Mouse (Mus musculus) bone marrow macrophage, adult 2 months (primary cell): ENCODE results near the gene Hcrtr2. TPM values are rescaled to one million over a fixed set of nuclear protein-coding genes. Genes with fewer than 3 reads are reported as not detected.

ENCODE experiments used
- H3K27ac ChIP-seq: 2 replicates; pipeline ENCODE4 v1.5.1; 2012; ENCODE audit warnings: low read depth, low read length; ENCODE audit not compliant: insufficient read depth
- H3K4me1 ChIP-seq: 2 replicates; pipeline ENCODE4 v1.6.1; 2012; ENCODE audit warnings: low read length; ENCODE audit not compliant: control insufficient read depth, insufficient read depth
- H3K4me3 ChIP-seq: 2 replicates; pipeline ENCODE4 v1.5.1; 2012; ENCODE audit warnings: mild to moderate bottlenecking, low read length, moderate library complexity; ENCODE audit not compliant: insufficient read depth
- CTCF ChIP-seq: IDR thresholded peaks from 2 replicates; pipeline ENCODE4 v1.5.1; 2012; ENCODE audit warnings: low read depth, mild to moderate bottlenecking, low read length, moderate library complexity
- POLR2A ChIP-seq: IDR thresholded peaks from 2 replicates; pipeline ENCODE4 v1.6.1; 2012; ENCODE audit warnings: mild to moderate bottlenecking, low read depth, low read length, borderline replicate concordance
- polyA plus RNA-seq: library from polyadenylated mRNA; stranded (reverse); fragments of >200 nt; gene quantifications from 2 replicates; pipeline ENCODE4 v1.2.4, GENCODE M21; 2012; ENCODE audit not compliant: missing spikeins, insufficient read depth, insufficient read length

Hcrtr2 gene
- polyA plus RNA-seq, 1 experiment = not detected

GRCm38 (mm10) chr9:76318302-76318701 is 5.4 kb downstream of the Hcrtr2 start:
- no peak overlapping the region for H3K4me3 ChIP-seq
- no peaks in the 10 kb centered on the region for H3K4me1 ChIP-seq
- no peak for TF ChIP-seq POLR2A
- no peak for TF ChIP-seq CTCF
- no peak overlapping the region for H3K27ac ChIP-seq

- no peak overlapping the region for H3K4me3 ChIP-seq
- no peaks in the 10 kb centered on the region for H3K4me1 ChIP-seq
- H3K27ac ChIP-seq = no peak overlapping the region
- no peak for TF ChIP-seq CTCF
- TF ChIP-seq POLR2A = no peak
These were observed 8.6 kb downstream of the Hcrtr2 start for GRCm38 (mm10) chr9:76315096-76315495.

GRCm38 (mm10) chr9:76313921-76314320 is 9.7 kb downstream of the Hcrtr2 start:
- TF ChIP-seq POLR2A = no peak
- TF ChIP-seq CTCF = no peak
- Histone ChIP-seq H3K4me1 (no peaks in the 10 kb centered on the region), H3K4me3 (no peak overlapping the region), H3K27ac (no peak overlapping the region)

DNA sequence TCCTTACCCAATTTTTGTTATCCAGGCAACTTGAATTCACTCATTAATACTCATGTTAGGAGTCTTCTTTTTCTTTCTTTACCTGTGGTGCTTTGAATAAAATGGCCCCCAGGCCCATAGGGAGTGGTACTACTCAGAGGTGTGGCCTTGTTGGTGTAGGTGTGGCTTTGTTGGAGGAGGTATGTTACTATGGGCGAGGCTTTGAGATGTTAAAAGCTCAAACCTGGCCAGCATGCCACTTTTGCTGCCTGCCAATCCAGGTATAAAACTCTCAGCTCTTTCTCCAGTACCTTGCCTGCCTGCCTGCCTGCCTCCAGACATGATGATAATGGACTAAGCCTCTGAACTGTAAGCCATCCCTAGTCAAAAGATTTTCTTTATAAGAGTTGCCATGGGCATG is 11.4 kb downstream of the Hcrtr2 start:
- Histone ChIP-seq H3K27ac (no peak overlapping the region), H3K4me3 (no peak overlapping the region), H3K4me1 (no peaks in the 10 kb centered on the region)
- TF ChIP-seq CTCF (no peak), POLR2A (no peak)

DNA sequence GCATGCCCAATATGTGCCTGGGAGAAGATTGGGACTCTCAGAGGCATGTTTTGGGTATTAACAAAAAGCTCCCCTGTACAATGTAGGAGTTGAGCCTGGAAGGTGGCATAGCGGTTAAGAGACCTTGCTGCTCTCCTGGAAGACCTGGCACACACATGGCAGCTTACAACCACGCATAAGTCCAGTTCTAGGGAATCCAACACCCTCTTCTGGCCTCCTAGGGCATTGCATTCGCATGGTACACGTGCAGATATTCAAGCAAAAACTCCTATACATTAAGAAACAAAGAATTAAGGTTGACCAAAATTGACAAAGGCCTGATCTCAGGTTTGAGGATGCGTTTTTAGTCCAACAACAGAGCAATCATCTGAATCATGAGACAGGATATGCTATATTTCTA is 32.3 kb downstream of the Hcrtr2 start:
- no peak for TF ChIP-seq CTCF
- TF ChIP-seq POLR2A = no peak
- Histone ChIP-seq H3K4me3 (no peak overlapping the region), H3K4me1 (no peaks in the 10 kb centered on the region), H3K27ac (no peak overlapping the region)

GRCm38 (mm10) chr9:76270886-76271285 is 52.8 kb downstream of the Hcrtr2 start:
- Histone ChIP-seq H3K4me1 (no peaks in the 10 kb centered on the region), H3K4me3 (no peak overlapping the region), H3K27ac (no peak overlapping the region)
- no peak for TF ChIP-seq CTCF
- no peak for TF ChIP-seq POLR2A

DNA sequence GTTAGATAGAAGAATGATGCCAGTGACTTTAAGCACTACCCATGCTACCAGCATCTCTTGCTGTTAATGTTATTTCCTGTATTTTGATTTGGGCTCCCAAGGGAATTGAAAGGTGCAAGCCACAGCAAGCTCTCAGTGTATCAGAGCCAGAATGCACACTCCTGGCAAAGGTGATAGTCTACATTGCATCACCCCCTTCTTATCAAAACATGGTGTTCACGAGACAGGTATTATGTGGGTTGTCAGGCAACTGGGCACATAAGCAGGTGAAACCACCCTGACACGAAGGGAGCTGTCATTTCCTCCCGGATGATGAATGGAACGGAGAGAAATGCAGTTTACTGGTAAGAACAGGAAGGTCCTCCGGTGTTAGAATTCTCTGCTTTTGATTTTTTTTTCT is 65.9 kb downstream of the Hcrtr2 start:
- TF ChIP-seq CTCF (no peak), POLR2A (no peak)
- H3K27ac ChIP-seq = no peak overlapping the region
- no peak overlapping the region for H3K4me3 ChIP-seq
- H3K4me1 ChIP-seq = no peaks in the 10 kb centered on the region

GRCm38 (mm10) chr9:76252544-76252943 is 71.1 kb downstream of the Hcrtr2 start:
- no peak overlapping the region for H3K27ac ChIP-seq
- no peak overlapping the region for H3K4me3 ChIP-seq
- H3K4me1 ChIP-seq = no peaks in the 10 kb centered on the region
- TF ChIP-seq CTCF (no peak), POLR2A (no peak)

DNA sequence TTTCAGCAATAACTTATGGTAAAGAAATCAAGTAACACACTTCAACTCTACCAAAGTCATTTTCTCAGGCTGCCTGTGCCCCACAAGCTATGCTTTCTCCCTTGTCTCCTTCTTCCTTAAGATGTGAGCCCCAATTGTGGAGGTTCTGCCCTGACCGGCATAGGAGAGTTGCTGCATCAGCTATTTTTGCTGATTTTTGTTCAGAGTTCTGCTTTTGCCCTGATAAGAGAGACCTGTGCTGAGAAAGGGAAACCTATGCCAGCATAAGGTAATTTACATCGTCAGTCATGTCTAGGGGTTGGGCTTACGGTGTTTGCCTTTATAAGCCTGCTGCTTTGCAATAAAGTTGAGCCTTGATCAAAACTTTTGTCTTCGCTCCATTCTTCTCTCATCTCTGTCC is 71.5 kb downstream of the Hcrtr2 start:
- TF ChIP-seq POLR2A = no peak
- no peak for TF ChIP-seq CTCF
- no peak overlapping the region for H3K27ac ChIP-seq
- no peak overlapping the region for H3K4me3 ChIP-seq
- no peaks in the 10 kb centered on the region for H3K4me1 ChIP-seq

DNA sequence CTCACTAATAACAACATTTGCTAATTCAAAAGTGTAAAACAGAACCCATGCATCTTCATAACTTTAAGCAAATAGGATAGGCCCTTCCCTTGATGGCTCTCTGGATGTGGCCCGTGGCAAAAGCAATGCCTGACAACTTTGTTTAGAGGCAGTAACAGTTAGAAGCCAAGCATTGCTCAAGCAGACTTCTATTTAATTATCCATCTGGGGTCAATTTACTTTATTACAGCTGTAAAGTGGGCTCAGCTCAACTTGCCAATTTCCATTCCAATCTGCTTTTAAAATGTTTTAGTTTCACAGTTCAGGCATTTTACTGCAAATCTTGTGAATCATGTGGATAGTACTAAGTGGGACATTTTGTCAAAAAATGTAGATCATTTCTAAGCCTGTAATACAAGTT is 81.3 kb downstream of the Hcrtr2 start:
- H3K4me3 ChIP-seq = no peak overlapping the region
- no peak for TF ChIP-seq POLR2A
- TF ChIP-seq CTCF = no peak
- H3K4me1 ChIP-seq = no peaks in the 10 kb centered on the region
- H3K27ac ChIP-seq = no peak overlapping the region

DNA sequence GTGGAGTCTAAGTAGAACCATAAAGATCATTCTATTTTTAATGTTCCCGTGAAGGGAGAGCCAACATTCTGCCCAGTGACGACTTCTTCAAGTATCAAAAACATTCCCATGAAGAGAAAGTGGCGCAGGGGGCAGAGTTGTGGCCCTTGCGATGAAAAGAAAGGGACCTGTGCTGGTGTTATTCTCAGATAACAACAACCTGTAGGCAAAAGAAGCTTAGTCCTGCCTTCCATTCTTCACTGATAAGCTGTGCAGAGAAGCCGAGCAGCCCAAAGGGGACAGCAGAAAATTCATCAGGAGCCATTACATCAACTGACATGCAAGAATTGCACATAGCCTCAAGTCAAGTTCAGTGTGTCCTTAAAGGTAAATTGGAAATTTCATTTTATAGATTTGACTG is 85.7 kb downstream of the Hcrtr2 start:
- Histone ChIP-seq H3K27ac (no peak overlapping the region), H3K4me1 (no peaks in the 10 kb centered on the region), H3K4me3 (no peak overlapping the region)
- TF ChIP-seq POLR2A (no peak), CTCF (no peak)
